Mouse (Mus musculus) thymus, postnatal 36 days (tissue): ENCODE results near the gene Cyp4f37.
"Not testable (repeated sequence)": the region's sequence is repeated elsewhere in the genome, so short reads cannot be mapped to it uniquely, and the experiment has no call there.

Experiments used
- DNase-seq, 2 experiments: peaks; one replicate each; pipeline ENCODE4 v3.0.0; 2022; ENCODE audit warnings: mixed read lengths in 2 of 2

The Cyp4f37 gene

GRCm38 (mm10) chr17:32621018-32621417 lies at the start of gene Cyp4f37:
TSS of gene Cyp4f37 (plus strand) at chr17:32621309.
- DNase-seq: not testable (repeated sequence)

- DNase-seq: peak; percentile 15
Observed at GRCm38 (mm10) chr17:32573286-32573685, 47.8 kb upstream of the Cyp4f37 start.

GRCm38 (mm10) chr17:32577496-32578186 lies 43.5 kb upstream of the Cyp4f37 start:
- DNase-seq: no peak

- DNase-seq: no peak
Observed at GRCm38 (mm10) chr17:32596494-32596893, 24.6 kb upstream of the Cyp4f37 start.

GRCm38 (mm10) chr17:32608055-32608454 lies 13.1 kb upstream of the Cyp4f37 start:
- no peak for DNase-seq

GRCm38 (mm10) chr17:32610231-32610630 lies 10.9 kb upstream of the Cyp4f37 start:
- not testable (repeated sequence) for DNase-seq

- DNase-seq: no peak
Observed at GRCm38 (mm10) chr17:32610896-32611295, 10.2 kb upstream of the Cyp4f37 start.

GRCm38 (mm10) chr17:32612417-32612816 lies 8.7 kb upstream of the Cyp4f37 start:
- no peak for DNase-seq

GRCm38 (mm10) chr17:32617252-32617651 lies 3.9 kb upstream of the Cyp4f37 start:
- no peak for DNase-seq

- DNase-seq: not testable (repeated sequence)
Observed at GRCm38 (mm10) chr17:32629726-32630125, 8.6 kb downstream of the Cyp4f37 start.

GRCm38 (mm10) chr17:32631936-32632335 lies 10.8 kb downstream of the Cyp4f37 start:
- no peak for DNase-seq

GRCm38 (mm10) chr17:32634242-32634971 lies 13.3 kb downstream of the Cyp4f37 start:
- not testable (repeated sequence) for DNase-seq

GRCm38 (mm10) chr17:32634972-32635314 lies 13.8 kb downstream of the Cyp4f37 start:
- peak; percentile 79 to 83 for DNase-seq

GRCm38 (mm10) chr17:32636341-32636740 lies 15.2 kb downstream of the Cyp4f37 start:
- DNase-seq: no peak

GRCm38 (mm10) chr17:32637151-32637550 lies 16.0 kb downstream of the Cyp4f37 start:
- no peak for DNase-seq

- DNase-seq: no peak
Observed at GRCm38 (mm10) chr17:32646631-32647030, 25.5 kb downstream of the Cyp4f37 start.

GRCm38 (mm10) chr17:32653860-32654259 lies 32.8 kb downstream of the Cyp4f37 start:
- no peak for DNase-seq

GRCm38 (mm10) chr17:32657041-32657440 lies 35.9 kb downstream of the Cyp4f37 start:
- no peak for DNase-seq

- no peak for DNase-seq
Observed at GRCm38 (mm10) chr17:32658246-32658645, 37.1 kb downstream of the Cyp4f37 start.

GRCm38 (mm10) chr17:32658712-32659111 lies 37.6 kb downstream of the Cyp4f37 start, which contains the start of gene Cyp4f40:
TSS of gene Cyp4f40 (plus strand) at chr17:32658900.
- no peak for DNase-seq

- DNase-seq: no peak
Observed at GRCm38 (mm10) chr17:32673976-32674375, 52.9 kb downstream of the Cyp4f37 start.

GRCm38 (mm10) chr17:32676040-32676635 lies 55.0 kb downstream of the Cyp4f37 start:
- peak; percentile 20 to 42 for DNase-seq

GRCm38 (mm10) chr17:32680404-32680803 lies 59.3 kb downstream of the Cyp4f37 start:
- peak; percentile 30 to 43 for DNase-seq
